Mouse (Mus musculus): Measurements from ENCODE around the gene Abhd17b.
"Not testable (repeated sequence)": the region's sequence is repeated elsewhere in the genome, so short reads cannot be mapped to it uniquely, and the experiment has no call there.

The Abhd17b gene

GRCm38 (mm10) chr19:21652285-21653171 lies 457 bp upstream of the Abhd17b start, which contains the start of gene 1110059E24Rik:
1110059E24Rik (minus strand) TSS chr19:21652976.
- peak; percentile 97 for DNase-seq (ENCODE audit: low read depth)

GRCm38 (mm10) chr19:21654788-21655187 lies 1.8 kb downstream of the Abhd17b start:
- no peak for DNase-seq (ENCODE audit: low read depth)

- no peak for DNase-seq (ENCODE audit: low read depth)
Measured at GRCm38 (mm10) chr19:21660734-21661133, 7.7 kb downstream of the Abhd17b start.

- DNase-seq (ENCODE audit: low read depth), result peak; percentile 33
Measured at GRCm38 (mm10) chr19:21663756-21664456, 10.9 kb downstream of the Abhd17b start.

GRCm38 (mm10) chr19:21669650-21670049 lies 16.7 kb downstream of the Abhd17b start:
- no peak for DNase-seq (ENCODE audit: low read depth)

- DNase-seq (ENCODE audit: low read depth), result no peak
Measured at GRCm38 (mm10) chr19:21674354-21675096, 21.5 kb downstream of the Abhd17b start.

- no peak for DNase-seq (ENCODE audit: low read depth)
Measured at GRCm38 (mm10) chr19:21680091-21680490, 27.1 kb downstream of the Abhd17b start.

GRCm38 (mm10) chr19:21680986-21681385 lies 28.0 kb downstream of the Abhd17b start:
- DNase-seq (ENCODE audit: low read depth), result no peak

- peak; percentile 10 for DNase-seq (ENCODE audit: low read depth)
Measured at GRCm38 (mm10) chr19:21713260-21714031, 60.5 kb downstream of the Abhd17b start.

GRCm38 (mm10) chr19:21714278-21714883 lies 61.4 kb downstream of the Abhd17b start:
- no peak for DNase-seq (ENCODE audit: low read depth)

- DNase-seq (ENCODE audit: low read depth), result no peak
Measured at GRCm38 (mm10) chr19:21715005-21715442, 62.0 kb downstream of the Abhd17b start.

- DNase-seq (ENCODE audit: low read depth), result no peak
Measured at GRCm38 (mm10) chr19:21715515-21715914, 62.5 kb downstream of the Abhd17b start.

- no peak for DNase-seq (ENCODE audit: low read depth)
Measured at GRCm38 (mm10) chr19:21716456-21716855, 63.5 kb downstream of the Abhd17b start.

- no peak for DNase-seq (ENCODE audit: low read depth)
Measured at GRCm38 (mm10) chr19:21719206-21719605, 66.2 kb downstream of the Abhd17b start.

GRCm38 (mm10) chr19:21720950-21721349 lies 68.0 kb downstream of the Abhd17b start:
- DNase-seq (ENCODE audit: low read depth), result no peak

GRCm38 (mm10) chr19:21723280-21723679 lies 70.3 kb downstream of the Abhd17b start:
- DNase-seq (ENCODE audit: low read depth), result not testable (repeated sequence)

GRCm38 (mm10) chr19:21723911-21724655 lies 71.1 kb downstream of the Abhd17b start:
- DNase-seq (ENCODE audit: low read depth), result no peak

- no peak for DNase-seq (ENCODE audit: low read depth)
Measured at GRCm38 (mm10) chr19:21725168-21725567, 72.2 kb downstream of the Abhd17b start.

- no peak for DNase-seq (ENCODE audit: low read depth)
Measured at GRCm38 (mm10) chr19:21727081-21727480, 74.1 kb downstream of the Abhd17b start.

- no peak for DNase-seq (ENCODE audit: low read depth)
Measured at GRCm38 (mm10) chr19:21728342-21728741, 75.4 kb downstream of the Abhd17b start.

Measured in fibroblast of lung, adult 2 months (primary cell).